Mouse (Mus musculus): ENCODE measurements around the gene Tuft1. TPM values are rescaled to one million over a fixed set of nuclear protein-coding genes. Genes with fewer than 3 reads are reported as not detected.
"Not testable (repeated sequence)": the region's sequence is repeated elsewhere in the genome, so short reads cannot be mapped to it uniquely, and the experiment has no call there.

Gene Tuft1
- polyA plus RNA-seq (2016; fragmentation: Nextera tagmentation; extraction: Ambion mirVana): 3.5 and 3.7 TPM in 2 replicates

DNA sequence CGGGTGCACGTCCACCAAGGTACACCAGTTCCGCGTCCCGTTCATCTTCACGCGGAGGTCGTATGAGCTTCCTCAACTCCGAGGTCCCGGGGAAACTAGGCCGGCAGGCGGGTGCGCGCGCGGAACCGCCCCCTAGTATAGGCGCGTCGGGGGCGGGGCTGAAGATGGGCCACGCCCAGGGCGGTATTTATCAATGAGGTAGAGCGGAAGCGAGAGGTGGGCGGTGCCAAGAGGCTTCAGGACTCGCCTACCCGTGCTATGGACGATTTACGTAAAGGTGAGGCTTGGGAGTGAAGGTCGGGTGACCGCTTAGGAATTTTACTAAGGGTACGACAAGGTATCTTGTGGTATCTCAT is at the start of gene Tuft1:
Gene Tuft1, minus strand, starts transcription at position 133 of the 356 bp plus-strand sequence.
- Histone ChIP-seq H3K4me1 (replicated peaks) (peaks cover 11% of the 10 kb centered on the region), H3K4me3 (peak within 1 kb of the TSS; percentile 54), H3K27me3 (ENCODE audit: insufficient read depth, poor library complexity, severe bottlenecking) (peaks cover 22% of the 10 kb centered on the region)
- WGBS: 2% methylated on average over 23 of the region's 33 CpGs
- H3K27ac ChIP-seq; DNase-seq (ENCODE audit: low spot score); H3K9me3 ChIP-seq; H3K36me3 ChIP-seq: not testable (repeated sequence)

- not testable (repeated sequence) for DNase-seq (ENCODE audit: low spot score); H3K36me3 ChIP-seq; H3K27me3 ChIP-seq (ENCODE audit: insufficient read depth, poor library complexity, severe bottlenecking); H3K4me3 ChIP-seq; H3K4me1 ChIP-seq (replicated peaks); H3K27ac ChIP-seq; H3K9me3 ChIP-seq
- 40% methylated on average over 3 of the region's 3 CpGs for WGBS
These were observed 44.7 kb upstream of the Tuft1 start for GRCm38 (mm10) chr3:94703364-94703763.

GRCm38 (mm10) chr3:94702856-94703255 is 44.2 kb upstream of the Tuft1 start:
- H3K9me3 ChIP-seq: 0 out of 2 replicates have a peak, but pooled peaks cover 3% of the 10 kb centered on the region
- no peak overlapping the region for H3K4me3 ChIP-seq
- no peaks in the 10 kb centered on the region for H3K36me3 ChIP-seq
- no peak for DNase-seq (ENCODE audit: low spot score)
- whole genome bisulfite sequencing: 85% methylated on average over 3 of the region's 3 CpGs
- H3K27me3 ChIP-seq (ENCODE audit: insufficient read depth, poor library complexity, severe bottlenecking): no peaks in the 10 kb centered on the region
- H3K27ac ChIP-seq: no peak overlapping the region
- H3K4me1 ChIP-seq (replicated peaks): no peaks in the 10 kb centered on the region

- H3K36me3 ChIP-seq; H3K4me1 ChIP-seq (replicated peaks); H3K9me3 ChIP-seq; DNase-seq (ENCODE audit: low spot score); H3K4me3 ChIP-seq; H3K27ac ChIP-seq; H3K27me3 ChIP-seq (ENCODE audit: insufficient read depth, poor library complexity, severe bottlenecking): not testable (repeated sequence)
- WGBS: 83% methylated on average over 7 of the region's 7 CpGs
These were observed 43.6 kb upstream of the Tuft1 start for GRCm38 (mm10) chr3:94702163-94702810.

GRCm38 (mm10) chr3:94696257-94696656 is 37.6 kb upstream of the Tuft1 start:
- not testable (repeated sequence) for H3K27me3 ChIP-seq (ENCODE audit: insufficient read depth, poor library complexity, severe bottlenecking); H3K4me1 ChIP-seq (replicated peaks); DNase-seq (ENCODE audit: low spot score); H3K4me3 ChIP-seq; H3K9me3 ChIP-seq; H3K36me3 ChIP-seq; H3K27ac ChIP-seq
- 87% methylated on average over 4 of the region's 4 CpGs for WGBS

DNA sequence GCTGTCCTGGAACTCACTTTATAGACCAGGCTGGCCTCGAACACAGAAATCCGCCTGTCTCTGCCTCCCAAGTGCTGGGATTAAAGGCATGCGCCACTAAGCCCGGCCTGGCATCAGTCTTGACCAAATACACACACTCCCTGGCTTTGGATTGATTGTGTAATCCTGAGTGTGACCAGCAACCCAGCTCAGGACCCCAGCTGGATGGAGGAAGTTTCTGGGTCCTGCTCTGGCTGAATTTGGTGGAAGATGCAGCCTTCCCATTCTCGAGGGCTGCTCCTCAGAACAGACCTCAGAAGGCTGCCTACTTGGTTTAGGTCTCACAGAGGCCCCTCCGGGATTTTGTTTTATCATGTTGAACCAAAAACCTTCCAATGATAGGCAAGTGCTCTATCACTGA is 36.9 kb upstream of the Tuft1 start:
- DNase-seq (ENCODE audit: low spot score); H3K27me3 ChIP-seq (ENCODE audit: insufficient read depth, poor library complexity, severe bottlenecking); H3K4me3 ChIP-seq; H3K27ac ChIP-seq; H3K9me3 ChIP-seq; H3K36me3 ChIP-seq; H3K4me1 ChIP-seq (replicated peaks): not testable (repeated sequence)
- 87% methylated on average over 6 of the region's 6 CpGs for WGBS

- not testable (repeated sequence) for H3K9me3 ChIP-seq; H3K4me1 ChIP-seq (replicated peaks); DNase-seq (ENCODE audit: low spot score); H3K36me3 ChIP-seq; H3K27ac ChIP-seq; H3K4me3 ChIP-seq; H3K27me3 ChIP-seq (ENCODE audit: insufficient read depth, poor library complexity, severe bottlenecking)
- WGBS: 70% methylated on average over 5 of the region's 8 CpGs
These were observed 35.2 kb upstream of the Tuft1 start for GRCm38 (mm10) chr3:94693874-94694273.

DNA sequence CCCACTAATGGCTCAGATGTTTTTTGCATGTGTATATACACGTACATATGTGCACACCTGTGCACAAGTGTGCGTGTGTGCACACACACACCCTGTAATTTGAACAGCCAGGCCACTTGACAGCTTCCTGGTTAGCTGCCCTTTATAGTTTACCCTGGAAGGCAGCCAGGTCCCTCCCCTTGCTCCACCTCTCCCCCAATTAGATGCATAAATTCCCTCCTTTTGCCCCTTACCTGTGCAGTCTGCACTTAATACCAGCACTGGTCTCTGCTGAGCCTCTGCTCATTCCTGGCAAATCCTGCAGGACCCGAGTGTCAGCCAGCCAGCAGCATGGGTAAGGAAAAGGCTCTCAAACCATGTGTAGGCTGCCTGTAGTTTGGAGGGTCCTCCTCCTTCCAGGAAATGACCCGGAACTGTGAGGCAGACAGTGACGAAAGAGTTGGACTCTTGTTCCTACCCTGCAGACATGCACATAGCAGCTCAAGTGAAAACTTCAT is 34.7 kb upstream of the Tuft1 start, which contains the start of gene Selenbp2:
Gene Selenbp2, plus strand, starts transcription at position 228 of the 497 bp plus-strand sequence.
- 77% methylated on average over 5 of the region's 5 CpGs for WGBS
- Histone ChIP-seq H3K27ac (0 out of 2 replicates have a peak within 1 kb of the TSS, but pooled peaks have one; percentile 16), H3K27me3 (ENCODE audit: insufficient read depth, poor library complexity, severe bottlenecking) (no peaks in the 10 kb centered on the region), H3K9me3 (no peaks in the 10 kb centered on the region), H3K36me3 (no peaks in the 10 kb centered on the region), H3K4me3 (no peak within 1 kb of the TSS), H3K4me1 (replicated peaks) (peaks cover 9% of the 10 kb centered on the region; the same call in 1 of the 2 replicates)
- no peak for DNase-seq (ENCODE audit: low spot score)

GRCm38 (mm10) chr3:94691694-94692093 is 33.0 kb upstream of the Tuft1 start:
- not testable (repeated sequence) for DNase-seq (ENCODE audit: low spot score); H3K4me1 ChIP-seq (replicated peaks); H3K36me3 ChIP-seq; H3K9me3 ChIP-seq; H3K27ac ChIP-seq; H3K4me3 ChIP-seq; H3K27me3 ChIP-seq (ENCODE audit: insufficient read depth, poor library complexity, severe bottlenecking)
- 89% methylated on average over 4 of the region's 4 CpGs for WGBS

GRCm38 (mm10) chr3:94690616-94691247 is 32.1 kb upstream of the Tuft1 start:
- H3K36me3 ChIP-seq: no peaks in the 10 kb centered on the region
- peaks cover 9% of the 10 kb centered on the region; the same call in 1 of the 2 replicates for H3K4me1 ChIP-seq (replicated peaks)
- no peak overlapping the region for H3K27ac ChIP-seq
- H3K9me3 ChIP-seq: no peaks in the 10 kb centered on the region
- H3K4me3 ChIP-seq: no peak overlapping the region
- H3K27me3 ChIP-seq (ENCODE audit: insufficient read depth, poor library complexity, severe bottlenecking): no peaks in the 10 kb centered on the region
- no peak for DNase-seq (ENCODE audit: low spot score)

GRCm38 (mm10) chr3:94690162-94690561 is 31.5 kb upstream of the Tuft1 start:
- WGBS: 63% methylated on average over 6 of the region's 6 CpGs
- not testable (repeated sequence) for H3K27ac ChIP-seq; H3K4me3 ChIP-seq; H3K27me3 ChIP-seq (ENCODE audit: insufficient read depth, poor library complexity, severe bottlenecking); DNase-seq (ENCODE audit: low spot score); H3K9me3 ChIP-seq; H3K4me1 ChIP-seq (replicated peaks); H3K36me3 ChIP-seq

DNA sequence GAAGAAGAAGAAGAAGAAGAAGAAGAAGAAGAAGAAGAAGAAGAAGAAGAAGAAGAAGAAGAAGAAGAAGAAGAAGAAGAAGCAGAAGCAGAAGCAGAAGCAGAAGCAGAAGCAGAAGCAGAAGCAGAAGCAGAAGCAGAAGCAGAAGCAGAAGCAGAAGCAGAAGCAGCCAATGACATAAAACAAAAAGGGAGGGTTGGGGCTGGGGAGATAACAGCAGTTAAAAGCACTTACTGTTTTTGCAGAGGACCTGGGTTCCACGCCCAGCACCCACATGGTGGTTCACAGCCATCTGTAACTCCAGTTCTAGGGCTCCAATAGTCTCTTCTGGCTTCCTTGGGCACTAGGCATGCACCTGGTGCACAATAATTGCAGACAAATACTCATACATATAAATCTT is 30.5 kb upstream of the Tuft1 start:
- H3K36me3 ChIP-seq; H3K9me3 ChIP-seq; DNase-seq (ENCODE audit: low spot score); H3K27ac ChIP-seq; H3K4me3 ChIP-seq; H3K4me1 ChIP-seq (replicated peaks); H3K27me3 ChIP-seq (ENCODE audit: insufficient read depth, poor library complexity, severe bottlenecking): not testable (repeated sequence)
- 66% methylated on average over 1 of the region's 1 CpGs for WGBS

DNA sequence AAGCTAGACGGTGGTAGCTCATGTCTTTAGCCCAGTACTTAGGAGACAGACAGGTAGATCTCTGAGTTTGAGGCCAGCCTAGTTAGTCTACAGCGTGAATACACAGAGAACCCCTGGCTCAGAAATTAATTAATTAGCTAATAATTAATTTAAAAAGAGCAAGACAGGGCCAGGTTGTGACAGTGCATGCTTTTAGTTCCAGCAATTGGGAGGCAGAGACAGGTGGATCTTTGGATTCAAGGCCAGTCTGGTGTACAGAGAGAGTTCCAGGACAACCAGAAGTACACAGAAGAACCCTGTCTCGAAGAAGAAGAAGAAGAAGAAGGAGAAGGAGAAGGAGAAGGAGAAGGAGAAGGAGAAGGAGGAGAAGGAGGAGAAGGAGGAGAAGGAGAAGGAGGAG is 30.0 kb upstream of the Tuft1 start:
- 93% methylated on average over 3 of the region's 3 CpGs for WGBS
- not testable (repeated sequence) for DNase-seq (ENCODE audit: low spot score); H3K4me1 ChIP-seq (replicated peaks); H3K36me3 ChIP-seq; H3K27me3 ChIP-seq (ENCODE audit: insufficient read depth, poor library complexity, severe bottlenecking); H3K4me3 ChIP-seq; H3K9me3 ChIP-seq; H3K27ac ChIP-seq

All from hindbrain, embryonic 10.5 days (tissue).